Mouse (Mus musculus): ENCODE results near the gene Fam98a.

GRCm38 (mm10) chr17:75544262-75544661 is 7.5 kb downstream of the Fam98a start:
- no peak for TF ChIP-seq CTCF (IDR thresholded peaks at IDR 0.05)
- TF ChIP-seq EP300 (IDR thresholded peaks at IDR 0.05) = no peak
